Mouse (Mus musculus): ENCODE results near the gene Pin1. TPM values are rescaled to one million over a fixed set of nuclear protein-coding genes. Genes with fewer than 3 reads are reported as not detected.

The Pin1 gene
- polyA plus RNA-seq (2017; shearing (Covaris generic)): 27.9 TPM

GRCm38 (mm10) chr9:20651602-20652259 is at the start of gene Pin1:
Pin1 (plus strand) TSS chr9:20652095.

DNA sequence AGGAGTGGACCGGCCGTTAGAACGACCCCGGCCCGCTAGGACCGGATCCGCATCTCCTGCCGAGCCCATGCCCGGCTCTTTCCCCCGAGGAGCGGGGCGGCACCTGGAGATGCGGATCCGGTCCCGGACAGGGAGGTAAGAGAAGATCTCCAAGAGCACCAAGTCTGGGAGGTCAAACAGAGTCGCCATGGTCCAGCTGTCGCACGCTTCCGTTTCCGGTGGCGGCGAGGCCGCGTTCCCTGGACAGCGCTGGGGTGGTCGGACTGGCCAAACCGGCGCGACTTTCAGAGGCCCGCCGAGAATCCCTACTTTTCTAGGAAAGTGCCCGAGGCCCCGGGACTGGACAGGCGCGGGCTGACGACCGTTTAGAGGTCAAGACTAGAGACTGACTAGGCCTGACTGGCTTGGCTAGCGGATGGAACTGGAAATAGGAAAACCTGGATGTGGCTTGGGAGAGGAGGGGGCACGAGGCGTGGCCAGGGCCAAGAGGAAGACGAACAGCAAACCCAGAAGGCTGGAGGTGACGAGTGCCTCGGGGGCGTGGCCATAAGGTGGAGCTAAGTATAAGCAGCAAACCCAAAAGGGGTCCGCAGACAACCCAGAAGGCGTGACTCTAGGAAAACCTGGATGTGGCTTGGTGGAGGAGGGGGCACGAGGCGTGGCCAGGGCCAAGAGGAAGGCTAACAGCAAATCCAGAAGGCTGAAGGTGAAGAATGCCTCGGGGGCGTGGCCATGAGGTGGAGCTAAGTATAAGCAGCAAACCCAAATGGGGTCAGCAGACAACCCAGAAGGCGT is 9.6 kb upstream of the Pin1 start, which contains the start of gene Ubl5:
Ubl5 (plus strand) TSS at position 778 of the 795 bp plus-strand sequence.

DNA sequence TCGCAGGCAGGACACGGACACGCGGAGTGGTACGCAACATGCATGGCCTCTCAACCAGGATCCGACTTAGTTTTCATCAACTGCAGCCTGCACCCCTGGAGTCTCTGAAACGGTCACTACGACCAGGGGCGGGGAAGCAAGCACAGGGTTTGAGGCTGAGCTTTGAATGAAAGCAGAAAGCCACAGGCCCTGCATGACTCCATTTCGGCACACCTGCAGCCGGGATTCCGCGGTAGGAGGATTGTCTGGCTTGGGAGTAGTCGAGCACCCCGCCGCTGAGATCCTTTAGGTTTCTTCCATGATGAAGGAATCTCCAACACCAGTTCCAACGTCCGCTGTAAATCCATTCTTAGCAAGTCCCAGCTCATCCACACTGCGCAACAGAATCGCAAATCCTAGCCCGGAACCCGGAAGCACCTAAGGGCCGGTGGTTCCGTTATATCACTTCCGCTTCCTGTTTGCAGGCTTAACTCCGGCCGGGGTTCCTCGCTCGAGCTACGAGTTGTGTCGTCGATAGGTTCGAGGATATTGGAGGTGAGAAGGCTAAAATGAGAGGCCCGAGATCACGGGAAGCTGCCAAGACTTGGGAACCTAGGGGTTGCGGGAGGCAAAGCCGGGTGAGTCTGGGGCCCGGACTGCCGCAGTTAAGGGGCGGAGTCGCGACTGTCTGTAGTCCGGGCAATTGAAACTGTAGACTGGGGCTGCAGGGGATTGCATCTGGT is 7.4 kb upstream of the Pin1 start, which contains the start of gene Fbxl12:
Fbxl12 (minus strand) TSS at position 408 of the 722 bp plus-strand sequence.

Other genes starting within 250 kb of the Pin1 start
- 33.1 TPM for gene Zfp26, start 191.9 kb upstream of the Pin1 start, polyA plus RNA-seq (2017; shearing (Covaris generic))
- gene Zfp426, start 159.3 kb upstream of the Pin1 start, polyA plus RNA-seq (2017; shearing (Covaris generic)): 32.9 TPM
- gene Zfp266, start 130.7 kb upstream of the Pin1 start, polyA plus RNA-seq (2017; shearing (Covaris generic)): 42.4 TPM
- gene Zfp846, start 70.8 kb upstream of the Pin1 start, polyA plus RNA-seq (2017; shearing (Covaris generic)): 18.4 TPM
- gene Ubl5, start 9.2 kb upstream of the Pin1 start, polyA plus RNA-seq (2017; shearing (Covaris generic)): 377 TPM
- gene Fbxl12, start 7.3 kb upstream of the Pin1 start, polyA plus RNA-seq (2017; shearing (Covaris generic)): 80.7 TPM
- 0.94 TPM for gene Olfm2, start 94.3 kb downstream of the Pin1 start, polyA plus RNA-seq (2017; shearing (Covaris generic))
- gene Col5a3, start 163.0 kb downstream of the Pin1 start, polyA plus RNA-seq (2017; shearing (Covaris generic)): 0.72 TPM
- gene Rdh8, start 166.4 kb downstream of the Pin1 start, polyA plus RNA-seq (2017; shearing (Covaris generic)): not detected
- gene A230050P20Rik, start 216.5 kb downstream of the Pin1 start, polyA plus RNA-seq (2017; shearing (Covaris generic)): 64.3 TPM
- gene Angptl6, start 227.6 kb downstream of the Pin1 start, polyA plus RNA-seq (2017; shearing (Covaris generic)): 1.5 TPM
- gene Ppan, start 236.1 kb downstream of the Pin1 start, polyA plus RNA-seq (2017; shearing (Covaris generic)): 94.9 TPM
- 278 TPM for gene Eif3g, start 246.5 kb downstream of the Pin1 start, polyA plus RNA-seq (2017; shearing (Covaris generic))

Measured in inflammation-experienced regulatory T-cells, adult 16 weeks (primary cell).